Mouse (Mus musculus) ovary, postnatal 36 days (tissue): ENCODE data around the gene Dppa3.

Experiments used
- DNase-seq: peaks from one replicate; pipeline ENCODE4 v3.0.0; 2022; ENCODE audit warnings: low spot score, mixed read lengths

The Dppa3 gene

DNA sequence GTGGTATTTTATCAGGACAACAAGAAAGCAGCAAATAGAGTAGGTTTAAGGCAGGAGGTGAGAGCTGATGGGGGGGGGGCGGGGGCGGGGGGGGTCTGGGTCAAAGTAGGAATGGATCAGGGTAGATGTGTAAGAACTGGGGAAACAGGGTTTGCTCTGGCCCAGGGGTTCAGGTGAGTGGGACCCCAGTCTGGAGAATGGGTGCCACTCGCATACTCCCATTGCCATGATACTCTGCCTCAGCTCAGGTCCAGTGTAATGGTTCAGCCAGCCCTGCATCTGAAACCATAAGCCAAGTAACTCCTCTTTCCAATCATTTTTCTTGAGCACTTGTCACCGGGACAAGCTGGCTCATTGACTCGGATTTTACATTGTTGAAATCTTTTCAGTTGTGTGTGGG lies 42.6 kb downstream of the Dppa3 start:
- no peak for DNase-seq

- DNase-seq: peak; percentile 89
These were observed 43.4 kb downstream of the Dppa3 start for GRCm38 (mm10) chr6:122669406-122670200.

GRCm38 (mm10) chr6:122670201-122670551 lies 44.0 kb downstream of the Dppa3 start:
- DNase-seq: no peak

GRCm38 (mm10) chr6:122670841-122671240 lies 44.6 kb downstream of the Dppa3 start:
- DNase-seq: no peak

- no peak for DNase-seq
These were observed 46.5 kb downstream of the Dppa3 start for GRCm38 (mm10) chr6:122672746-122673145.
